Mouse (Mus musculus) cortical plate, adult 2 months (tissue): ENCODE data around the gene Gm6899. TPM values are rescaled to one million over a fixed set of nuclear protein-coding genes. Genes with fewer than 3 reads are reported as not detected.

Experiments used
- H3K27ac ChIP-seq: fragments of 200-500 bp; 2 replicates; pipeline ENCODE4 v1.5.1; 2012; ENCODE audit warnings: low read length, control low read depth, inconsistent platforms; ENCODE audit not compliant: insufficient read depth
- H3K4me1 ChIP-seq: fragments of 200-500 bp; 2 replicates; pipeline ENCODE4 v1.6.1; 2011; ENCODE audit warnings: low read length; ENCODE audit not compliant: control insufficient read depth, insufficient read depth
- H3K4me3 ChIP-seq: fragments of 200-500 bp; 2 replicates; pipeline ENCODE4 v1.5.1; 2011; ENCODE audit warnings: mild to moderate bottlenecking, low read length, control low read depth; ENCODE audit not compliant: insufficient read depth
- CTCF ChIP-seq: fragments of 200-500 bp; IDR thresholded peaks from 2 replicates; pipeline ENCODE4 v1.5.1; 2011; ENCODE audit warnings: mild to moderate bottlenecking, control low read depth, low read length; ENCODE audit not compliant: insufficient read depth; ENCODE audit errors: extremely low read depth
- POLR2A ChIP-seq: fragments of 200-500 bp; IDR thresholded peaks from 2 replicates; pipeline ENCODE4 v1.6.1; 2011; ENCODE audit warnings: mild to moderate bottlenecking, low read length, control low read depth; ENCODE audit not compliant: insufficient read depth; ENCODE audit errors: extremely low read depth
- polyA plus RNA-seq: library from polyadenylated mRNA; depleted of rRNA; stranded (reverse); fragments of >200 nt; gene quantifications from 2 replicates; pipeline ENCODE4 v1.2.3, GENCODE M21; 2012

Gm6899 gene
- polyA plus RNA-seq, 1 experiment: not detected

GRCm38 (mm10) chr11:26597145-26597544, 4.1 kb downstream of the Gm6899 start:
- TF ChIP-seq CTCF (no peak), POLR2A (no peak)
- 0 out of 2 replicates have a peak overlapping the region, but pooled peaks have one; percentile 65 for H3K27ac ChIP-seq
- H3K4me1 ChIP-seq: peaks cover 1% of the 10 kb centered on the region; the same call in 1 of the 2 replicates
- no peak overlapping the region for H3K4me3 ChIP-seq

GRCm38 (mm10) chr11:26597761-26598160, 4.7 kb downstream of the Gm6899 start:
- Histone ChIP-seq H3K27ac (0 out of 2 replicates have a peak overlapping the region, but pooled peaks have one; percentile 65), H3K4me1 (peaks cover 1% of the 10 kb centered on the region; the same call in 1 of the 2 replicates), H3K4me3 (no peak overlapping the region)
- no peak for TF ChIP-seq CTCF
- no peak for TF ChIP-seq POLR2A

GRCm38 (mm10) chr11:26598876-26599275, 5.8 kb downstream of the Gm6899 start:
- Histone ChIP-seq H3K4me3 (no peak overlapping the region), H3K27ac (no peak overlapping the region), H3K4me1 (peaks cover 1% of the 10 kb centered on the region; the same call in 1 of the 2 replicates)
- no peak for TF ChIP-seq POLR2A
- TF ChIP-seq CTCF: no peak

GRCm38 (mm10) chr11:26600692-26601091, 7.7 kb downstream of the Gm6899 start:
- Histone ChIP-seq H3K4me3 (no peak overlapping the region), H3K27ac (peak overlapping the region; percentile 35; the same call in 1 of the 2 replicates), H3K4me1 (peaks cover 1% of the 10 kb centered on the region; the same call in 1 of the 2 replicates)
- no peak for TF ChIP-seq CTCF
- TF ChIP-seq POLR2A: no peak

- no peak overlapping the region for H3K27ac ChIP-seq
- no peak overlapping the region for H3K4me3 ChIP-seq
- peaks cover 1% of the 10 kb centered on the region; the same call in 1 of the 2 replicates for H3K4me1 ChIP-seq
- no peak for TF ChIP-seq POLR2A
- no peak for TF ChIP-seq CTCF
Observed at GRCm38 (mm10) chr11:26601571-26602175, 8.6 kb downstream of the Gm6899 start.

GRCm38 (mm10) chr11:26604061-26604655, 11.1 kb downstream of the Gm6899 start:
- no peak for TF ChIP-seq CTCF
- no peak for TF ChIP-seq POLR2A
- H3K4me3 ChIP-seq: no peak overlapping the region
- H3K4me1 ChIP-seq: no peaks in the 10 kb centered on the region
- H3K27ac ChIP-seq: no peak overlapping the region

- no peak overlapping the region for H3K27ac ChIP-seq
- TF ChIP-seq POLR2A (no peak), CTCF (no peak)
- H3K4me3 ChIP-seq: no peak overlapping the region
- no peaks in the 10 kb centered on the region for H3K4me1 ChIP-seq
Observed at GRCm38 (mm10) chr11:26608795-26609194, 15.8 kb downstream of the Gm6899 start.

GRCm38 (mm10) chr11:26618475-26619223, 25.6 kb downstream of the Gm6899 start:
- no peaks in the 10 kb centered on the region for H3K4me1 ChIP-seq
- TF ChIP-seq CTCF: no peak
- TF ChIP-seq POLR2A: no peak
- no peak overlapping the region for H3K4me3 ChIP-seq
- no peak overlapping the region for H3K27ac ChIP-seq

GRCm38 (mm10) chr11:26622727-26623126, 29.7 kb downstream of the Gm6899 start:
- Histone ChIP-seq H3K4me1 (no peaks in the 10 kb centered on the region), H3K27ac (no peak overlapping the region), H3K4me3 (no peak overlapping the region)
- TF ChIP-seq POLR2A: no peak
- no peak for TF ChIP-seq CTCF
